Mouse (Mus musculus) stomach, embryonic 14.5 days (tissue): ENCODE data around the gene Ifnz. TPM values are rescaled to one million over a fixed set of nuclear protein-coding genes. Genes with fewer than 3 reads are reported as not detected.
"Not testable (repeated sequence)": the region's sequence is repeated elsewhere in the genome, so short reads cannot be mapped to it uniquely, and the experiment has no call there.

Experiments used
- ATAC-seq: fragments of 200-750 bp; cut with Nextera tagmentation; 2 replicates; pipeline ENCODE4 v1.8.0; 2017; ENCODE audit warnings: low read depth, moderate TSS enrichment; ENCODE audit not compliant: insufficient number of reproducible peaks, insufficient read depth, low FRiP score
- H3K27ac ChIP-seq: fragments of 300-500 bp; sonication (generic); 2 replicates; pipeline ENCODE4 v1.5.1; 2014; ENCODE audit warnings: mild to moderate bottlenecking, low read length, moderate library complexity, mixed read lengths
- H3K27me3 ChIP-seq: fragments of 300-500 bp; sonication (generic); 2 replicates; pipeline ENCODE4 v1.6.1; 2014; ENCODE audit warnings: low read length, control low read depth, mixed read lengths; ENCODE audit not compliant: control insufficient read depth, insufficient read depth
- H3K36me3 ChIP-seq: fragments of 300-500 bp; sonication (generic); 2 replicates; pipeline ENCODE4 v1.6.1; 2014; ENCODE audit warnings: mild to moderate bottlenecking, control low read depth, low read length, moderate library complexity, mixed read lengths; ENCODE audit not compliant: control insufficient read depth, insufficient read depth
- H3K4me1 ChIP-seq: fragments of 300-500 bp; sonication (generic); 2 replicates; pipeline ENCODE4 v1.6.1; 2014; ENCODE audit warnings: low read length, control low read depth, mixed read lengths; ENCODE audit not compliant: control insufficient read depth, insufficient read depth
- H3K4me2 ChIP-seq: fragments of 300-500 bp; sonication (generic); replicated peaks from 2 replicates; pipeline ENCODE4 v1.6.1; 2014; ENCODE audit warnings: low read depth, low read length, control low read depth
- H3K4me3 ChIP-seq: fragments of 300-500 bp; sonication (generic); 2 replicates; pipeline ENCODE4 v1.5.1; 2014; ENCODE audit warnings: low read depth, low read length, control low read depth
- H3K9ac ChIP-seq: fragments of 300-500 bp; sonication (generic); replicated peaks from 2 replicates; pipeline ENCODE4 v1.6.1; 2014; ENCODE audit warnings: low read depth, mild to moderate bottlenecking, control low read depth, low read length, moderate library complexity, mixed read lengths
- H3K9me3 ChIP-seq: fragments of 300-500 bp; sonication (generic); 2 replicates; pipeline ENCODE4 v1.6.1; 2016; ENCODE audit warnings: low read depth, low read length, control low read depth; ENCODE audit not compliant: control insufficient read depth
- WGBS: fragments of 180-500 bp; shearing (Covaris S2); extraction: QIAGEN DNeasy Blood & Tissue Kit; methylation state at CpG from one replicate; pipeline ENCODE4 v1.1.7; 2014; 5-methylcytosine and 5-hydroxymethylcytosine counted together
- polyA plus RNA-seq: library from polyadenylated mRNA; unstranded; fragments of >200 nt; fragmentation: Nextera tagmentation; extraction: Ambion mirVana; gene quantifications from 2 replicates; pipeline ENCODE4 v1.2.1, GENCODE M21; 2014

Gene Ifnz
- polyA plus RNA-seq, 1 experiment from 2014 or later: not detected

DNA sequence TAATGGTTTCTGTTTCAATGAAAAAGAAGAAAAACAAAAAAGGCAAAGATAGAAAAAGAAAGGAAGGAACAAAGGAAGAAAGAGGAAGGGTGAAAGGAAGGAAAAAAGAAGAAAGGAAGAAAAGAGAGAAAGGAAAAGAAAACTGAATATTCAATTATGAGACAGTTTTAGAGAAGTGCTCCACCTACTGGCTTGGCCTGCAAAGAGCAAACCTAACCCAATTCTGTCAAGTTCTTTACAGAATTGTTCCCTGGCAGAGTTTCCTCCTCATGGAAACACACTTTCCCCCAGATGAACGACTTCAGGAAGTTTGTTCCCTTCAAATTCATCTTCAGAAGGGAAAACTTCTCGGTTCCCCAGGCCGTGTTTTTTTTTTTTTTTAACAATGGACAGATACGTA is 41.1 kb downstream of the Ifnz start:
- no peak overlapping the region for H3K27ac ChIP-seq
- no peaks in the 10 kb centered on the region for H3K9me3 ChIP-seq
- no peaks in the 10 kb centered on the region for H3K36me3 ChIP-seq
- no peak for ATAC-seq
- no peaks in the 10 kb centered on the region; the same call in 1 of the 2 replicates for H3K27me3 ChIP-seq
- no peak overlapping the region for H3K4me2 ChIP-seq
- 26% methylated on average over 4 of the region's 4 CpGs for WGBS
- no peak overlapping the region for H3K4me3 ChIP-seq
- H3K4me1 ChIP-seq: no peaks in the 10 kb centered on the region
- no peak overlapping the region for H3K9ac ChIP-seq

DNA sequence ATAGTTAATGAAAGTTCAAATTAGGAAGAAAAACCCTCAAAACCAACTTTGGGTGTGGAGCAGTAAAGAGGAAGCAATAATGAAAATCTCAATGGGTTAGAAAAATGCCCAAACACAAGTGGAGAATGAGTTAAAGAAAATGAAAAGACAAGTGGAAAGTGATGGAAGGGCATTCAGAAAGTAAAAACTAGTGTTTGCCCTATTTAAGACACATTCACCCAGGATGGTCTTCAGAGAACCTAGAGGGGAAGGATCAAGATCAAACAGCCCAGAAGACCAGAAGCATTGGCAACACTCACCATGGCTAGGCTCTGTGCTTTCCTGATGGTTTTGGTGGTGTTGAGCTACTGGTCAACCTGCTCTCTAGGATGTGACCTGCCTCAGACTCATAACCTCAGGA is 45.2 kb downstream of the Ifnz start, which contains the start of gene Ifna6:
Gene Ifna6 (plus strand): TSS at position 301 of the 400 bp plus-strand sequence.
- not testable (repeated sequence) for H3K9ac ChIP-seq, H3K36me3 ChIP-seq, H3K27me3 ChIP-seq, H3K4me2 ChIP-seq, H3K4me1 ChIP-seq, H3K27ac ChIP-seq, H3K9me3 ChIP-seq, H3K4me3 ChIP-seq, ATAC-seq

DNA sequence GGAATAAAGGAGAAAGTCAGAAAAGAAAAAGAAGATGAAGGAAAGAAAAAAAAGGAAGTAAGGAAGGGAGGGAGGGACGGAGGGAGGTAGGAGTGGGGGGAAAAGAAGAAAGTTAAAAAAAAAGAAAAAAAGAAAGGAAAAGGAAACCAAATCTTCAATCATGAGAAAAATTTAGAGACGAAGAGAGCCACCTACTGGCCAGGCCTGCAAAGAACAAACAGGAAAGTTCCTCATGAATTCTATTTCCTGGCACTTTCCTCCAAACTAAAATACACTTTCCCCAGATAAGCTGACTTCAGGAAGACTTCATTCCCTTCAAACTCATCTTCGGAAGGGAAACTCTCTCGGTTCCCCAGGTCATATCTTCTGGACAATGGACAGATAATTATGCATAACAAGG is 48.6 kb downstream of the Ifnz start:
- H3K4me2 ChIP-seq: no peak overlapping the region
- no peaks in the 10 kb centered on the region for H3K27me3 ChIP-seq
- no peaks in the 10 kb centered on the region for H3K4me1 ChIP-seq
- no peak for ATAC-seq
- H3K9me3 ChIP-seq: no peaks in the 10 kb centered on the region
- no peak overlapping the region for H3K9ac ChIP-seq
- WGBS: 30% methylated on average over 4 of the region's 4 CpGs
- H3K27ac ChIP-seq: no peak overlapping the region
- no peak overlapping the region for H3K4me3 ChIP-seq
- H3K36me3 ChIP-seq: no peaks in the 10 kb centered on the region

Other genes starting within 250 kb of the Ifnz start
- not detected in 2 replicates for gene Ifna15, start 223.9 kb upstream of the Ifnz start, polyA plus RNA-seq
- not detected in 2 replicates for gene Ifna14, start 210.3 kb upstream of the Ifnz start, polyA plus RNA-seq
- gene Ifna9, start 189.7 kb upstream of the Ifnz start, polyA plus RNA-seq: not detected in 2 replicates
- gene Ifna12, start 178.8 kb upstream of the Ifnz start, polyA plus RNA-seq: not detected in 2 replicates
- gene C87499, start 147.7 kb upstream of the Ifnz start, polyA plus RNA-seq: not detected in 2 replicates
- gene Ifna13, start 137.7 kb upstream of the Ifnz start, polyA plus RNA-seq: not detected in 2 replicates
- not detected in 2 replicates for gene Ifna16, start 105.2 kb upstream of the Ifnz start, polyA plus RNA-seq
- gene Ifna2, start 98.2 kb upstream of the Ifnz start, polyA plus RNA-seq: not detected in 2 replicates
- not detected in 2 replicates for gene Ifnab, start 90.8 kb upstream of the Ifnz start, polyA plus RNA-seq
- gene Gm26566, start 60.3 kb upstream of the Ifnz start, polyA plus RNA-seq: 0.64 and 1.7 TPM in 2 replicates
- 121 and 128 TPM in 2 replicates for gene Klhl9, start 59.7 kb upstream of the Ifnz start, polyA plus RNA-seq
- gene Gm13271, start 27.3 kb upstream of the Ifnz start, polyA plus RNA-seq: not detected in 2 replicates
- 0.24 TPM in 1 of 2 replicates, not detected in the other for gene Gm13283, start 22.0 kb upstream of the Ifnz start, polyA plus RNA-seq
- gene Gm13290, start 8.3 kb upstream of the Ifnz start, polyA plus RNA-seq: 0.26 and 0.43 TPM in 2 replicates
- not detected in 2 replicates for gene Gm13289, start 5.2 kb upstream of the Ifnz start, polyA plus RNA-seq
- not detected in 2 replicates for gene Gm13272, start 2.3 kb upstream of the Ifnz start, polyA plus RNA-seq
- not detected in 2 replicates for gene Gm13276, start 3.6 kb downstream of the Ifnz start, polyA plus RNA-seq
- not detected in 2 replicates for gene Gm13277, start 6.5 kb downstream of the Ifnz start, polyA plus RNA-seq
- gene Gm13278, start 9.4 kb downstream of the Ifnz start, polyA plus RNA-seq: not detected in 2 replicates
- gene Gm13275, start 12.4 kb downstream of the Ifnz start, polyA plus RNA-seq: not detected in 2 replicates
- not detected in 2 replicates for gene Gm13279, start 15.3 kb downstream of the Ifnz start, polyA plus RNA-seq
- gene Gm13285, start 17.5 kb downstream of the Ifnz start, polyA plus RNA-seq: 1.00 and 1.5 TPM in 2 replicates
- not detected in 2 replicates for gene Gm13287, start 21.1 kb downstream of the Ifnz start, polyA plus RNA-seq
- not detected in 2 replicates for gene Gm13288, start 23.4 kb downstream of the Ifnz start, polyA plus RNA-seq
- not detected in 2 replicates for gene Ifna7, start 34.1 kb downstream of the Ifnz start, polyA plus RNA-seq
- not detected in 2 replicates for gene Ifna11, start 37.8 kb downstream of the Ifnz start, polyA plus RNA-seq
- gene Ifna6, start 45.3 kb downstream of the Ifnz start, polyA plus RNA-seq: not detected in 2 replicates
- not detected in 2 replicates for gene Ifna5, start 53.4 kb downstream of the Ifnz start, polyA plus RNA-seq
- not detected in 2 replicates for gene Ifna4, start 59.7 kb downstream of the Ifnz start, polyA plus RNA-seq
- gene Ifna1, start 68.0 kb downstream of the Ifnz start, polyA plus RNA-seq: not detected in 2 replicates
- gene Ifne, start 98.1 kb downstream of the Ifnz start, polyA plus RNA-seq: not detected in 2 replicates